Mouse (Mus musculus): ENCODE results near the gene Vps41. TPM values are rescaled to one million over a fixed set of nuclear protein-coding genes. Genes with fewer than 3 reads are reported as not detected.

The Vps41 gene
- polyA plus RNA-seq (2015; fragmentation: Illumina TruSeq; extraction: RNeasy Lipid Tissue Mini Kit (QIAGEN cat#74804); ENCODE audit: insufficient read depth, low replicate concordance): 80.3 TPM

DNA sequence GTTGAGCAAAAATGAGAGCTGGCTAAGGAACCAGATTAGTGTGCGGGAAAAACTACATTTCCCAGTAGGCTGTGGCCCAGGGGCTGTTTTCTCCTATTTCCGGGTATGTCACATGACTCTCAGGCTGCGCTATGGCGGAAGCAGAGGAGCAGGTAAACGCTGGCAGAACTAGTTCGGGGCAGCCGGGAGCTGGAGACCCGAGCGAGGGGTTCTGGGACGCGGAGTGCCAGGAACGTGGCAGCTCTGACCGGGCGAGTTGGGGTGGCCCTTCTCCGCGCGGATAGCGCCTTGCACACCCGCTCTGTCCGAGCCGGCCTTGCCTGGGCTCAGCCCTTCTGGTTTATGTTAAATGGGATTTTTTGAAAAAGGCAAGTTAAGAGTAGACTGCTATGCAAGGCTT lies at the start of gene Vps41:
TSS of gene Vps41 (plus strand) at position 102 of the 400 bp plus-strand sequence.

Other genes starting within 250 kb of the Vps41 start
- 1.6 TPM for gene Amph, start 230.9 kb downstream of the Vps41 start, polyA plus RNA-seq (2015; fragmentation: Illumina TruSeq; extraction: RNeasy Lipid Tissue Mini Kit (QIAGEN cat#74804); ENCODE audit: insufficient read depth, low replicate concordance)